Mouse (Mus musculus) intestine, embryonic 15.5 days (tissue): ENCODE measurements at regions not wholly inside any gene's neighbourhood (a gene's known extent, or its start where the extent isn't known, plus 50 kb on each side); places are given as distances from the start of the nearest gene placed in this dataset.

ENCODE experiments used
- ATAC-seq: fragments of 200-750 bp; cut with Nextera tagmentation; 2 replicates; pipeline ENCODE4 v1.8.0; 2017; ENCODE audit warnings: moderate TSS enrichment, moderate library complexity
- H3K27ac ChIP-seq: fragments of 300-500 bp; sonication (generic); 2 replicates; pipeline ENCODE4 v1.5.1; 2015; ENCODE audit warnings: mild to moderate bottlenecking, inconsistent platforms
- H3K27me3 ChIP-seq: fragments of 300-500 bp; sonication (generic); replicated peaks from 2 replicates; pipeline ENCODE4 v1.6.1; 2015; ENCODE audit warnings: inconsistent platforms
- H3K36me3 ChIP-seq: fragments of 300-500 bp; sonication (generic); 2 replicates; pipeline ENCODE4 v1.6.1; 2015; ENCODE audit warnings: inconsistent platforms
- H3K4me1 ChIP-seq: fragments of 300-500 bp; sonication (generic); replicated peaks from 2 replicates; pipeline ENCODE4 v1.6.1; 2015; ENCODE audit warnings: inconsistent platforms
- H3K4me2 ChIP-seq: fragments of 300-500 bp; sonication (generic); replicated peaks from 2 replicates; pipeline ENCODE4 v1.6.1; 2015; ENCODE audit warnings: mild to moderate bottlenecking, inconsistent platforms
- H3K4me3 ChIP-seq: fragments of 300-500 bp; sonication (generic); replicated peaks from 2 replicates; pipeline ENCODE4 v1.5.1; 2015; ENCODE audit warnings: inconsistent platforms
- H3K9ac ChIP-seq: fragments of 300-500 bp; sonication (generic); 2 replicates; pipeline ENCODE4 v1.6.1; 2015; ENCODE audit warnings: inconsistent platforms
- H3K9me3 ChIP-seq: fragments of 300-500 bp; sonication (generic); 2 replicates; pipeline ENCODE4 v1.6.1; 2016; ENCODE audit warnings: inconsistent platforms
- WGBS: fragments of 180-500 bp; shearing (Covaris S2); methylation state at CpG from one replicate; pipeline ENCODE4 v1.1.7; 2015; 5-methylcytosine and 5-hydroxymethylcytosine counted together

- Histone ChIP-seq H3K4me3 (no peak overlapping the region), H3K4me1 (peaks cover 6% of the 10 kb centered on the region), H3K36me3 (no peaks in the 10 kb centered on the region), H3K9me3 (no peaks in the 10 kb centered on the region), H3K9ac (no peak overlapping the region), H3K27ac (no peak overlapping the region), H3K27me3 (no peaks in the 10 kb centered on the region), H3K4me2 (no peak overlapping the region)
- no peak for ATAC-seq
- 66% methylated on average over 5 of the region's 5 CpGs for WGBS
These were observed 86.2 kb upstream of the Gpc1 start for GRCm38 (mm10) chr1:92745284-92745683.

GRCm38 (mm10) chr1:92744528-92745241 is 86.8 kb upstream of the Gpc1 start:
- Histone ChIP-seq H3K27me3 (no peaks in the 10 kb centered on the region), H3K4me1 (peaks cover 6% of the 10 kb centered on the region), H3K9me3 (no peaks in the 10 kb centered on the region), H3K36me3 (no peaks in the 10 kb centered on the region), H3K27ac (no peak overlapping the region), H3K4me3 (no peak overlapping the region), H3K4me2 (no peak overlapping the region), H3K9ac (no peak overlapping the region)
- 49% methylated on average over 9 of the region's 9 CpGs for WGBS
- ATAC-seq: 0 out of 2 replicates have a peak, but pooled peaks have one; percentile 28

- H3K9ac ChIP-seq: no peak overlapping the region
- no peaks in the 10 kb centered on the region for H3K9me3 ChIP-seq
- H3K27me3 ChIP-seq: no peaks in the 10 kb centered on the region
- no peak overlapping the region for H3K27ac ChIP-seq
- 41% methylated on average over 4 of the region's 4 CpGs for WGBS
- peak; percentile 20; the same call in 1 of the 2 replicates for ATAC-seq
- peaks cover 6% of the 10 kb centered on the region for H3K4me1 ChIP-seq
- no peak overlapping the region for H3K4me2 ChIP-seq
- no peak overlapping the region for H3K4me3 ChIP-seq
- no peaks in the 10 kb centered on the region for H3K36me3 ChIP-seq
These were observed 88.4 kb upstream of the Gpc1 start for GRCm38 (mm10) chr1:92742881-92743621.

GRCm38 (mm10) chr1:92742300-92742699 is 89.1 kb upstream of the Gpc1 start:
- Histone ChIP-seq H3K4me3 (no peak overlapping the region), H3K36me3 (no peaks in the 10 kb centered on the region), H3K4me2 (no peak overlapping the region), H3K9ac (no peak overlapping the region), H3K4me1 (peaks cover 6% of the 10 kb centered on the region), H3K27me3 (no peaks in the 10 kb centered on the region), H3K27ac (no peak overlapping the region), H3K9me3 (no peaks in the 10 kb centered on the region)
- no peak for ATAC-seq
- WGBS: 81% methylated on average over 6 of the region's 6 CpGs

- no peak for ATAC-seq
- Histone ChIP-seq H3K9me3 (no peaks in the 10 kb centered on the region), H3K4me2 (no peak overlapping the region), H3K27me3 (no peaks in the 10 kb centered on the region), H3K9ac (no peak overlapping the region), H3K4me3 (no peak overlapping the region), H3K36me3 (no peaks in the 10 kb centered on the region), H3K4me1 (peaks cover 6% of the 10 kb centered on the region), H3K27ac (no peak overlapping the region)
- WGBS: 48% methylated on average over 5 of the region's 5 CpGs
These were observed 90.4 kb upstream of the Gpc1 start for GRCm38 (mm10) chr1:92741047-92741446.

- no peaks in the 10 kb centered on the region for H3K9me3 ChIP-seq
- no peaks in the 10 kb centered on the region for H3K36me3 ChIP-seq
- H3K4me1 ChIP-seq: no peaks in the 10 kb centered on the region
- WGBS: 38% methylated on average over 11 of the region's 11 CpGs
- no peak overlapping the region for H3K27ac ChIP-seq
- no peak overlapping the region for H3K9ac ChIP-seq
- no peak overlapping the region for H3K4me2 ChIP-seq
- H3K27me3 ChIP-seq: no peaks in the 10 kb centered on the region
- ATAC-seq: no peak
- H3K4me3 ChIP-seq: no peak overlapping the region
These were observed 89.1 kb upstream of the Otos start for GRCm38 (mm10) chr1:92737600-92738197.

GRCm38 (mm10) chr1:92736411-92736810 is 87.8 kb upstream of the Otos start:
- Histone ChIP-seq H3K27me3 (no peaks in the 10 kb centered on the region), H3K36me3 (no peaks in the 10 kb centered on the region)
- 56% methylated on average over 7 of the region's 7 CpGs for WGBS

GRCm38 (mm10) chr1:92733732-92734131 is 85.1 kb upstream of the Otos start:
- 66% methylated on average over 8 of the region's 8 CpGs for WGBS
- no peaks in the 10 kb centered on the region for H3K4me1 ChIP-seq
- no peak overlapping the region for H3K9ac ChIP-seq
- H3K27me3 ChIP-seq: no peaks in the 10 kb centered on the region
- H3K9me3 ChIP-seq: no peaks in the 10 kb centered on the region
- no peaks in the 10 kb centered on the region for H3K36me3 ChIP-seq
- no peak overlapping the region for H3K27ac ChIP-seq
- no peak overlapping the region for H3K4me2 ChIP-seq
- H3K4me3 ChIP-seq: no peak overlapping the region
- ATAC-seq: no peak

More at GRCm38 (mm10) chr1:92736411-92736810, 87.8 kb upstream of the Otos start:
- H3K4me1 ChIP-seq: no peaks in the 10 kb centered on the region
- no peak overlapping the region for H3K9ac ChIP-seq
- H3K4me2 ChIP-seq: no peak overlapping the region
- no peak overlapping the region for H3K4me3 ChIP-seq
- ATAC-seq: no peak
- no peak overlapping the region for H3K27ac ChIP-seq
- H3K9me3 ChIP-seq: no peaks in the 10 kb centered on the region

GRCm38 (mm10) chr1:92731353-92732282 is 83.0 kb upstream of the Otos start:
- Histone ChIP-seq H3K27ac (no peak overlapping the region), H3K27me3 (no peaks in the 10 kb centered on the region), H3K36me3 (no peaks in the 10 kb centered on the region), H3K4me3 (no peak overlapping the region), H3K4me2 (no peak overlapping the region), H3K4me1 (no peaks in the 10 kb centered on the region), H3K9me3 (no peaks in the 10 kb centered on the region), H3K9ac (no peak overlapping the region)
- ATAC-seq: no peak
- WGBS: 79% methylated on average over 11 of the region's 11 CpGs

- Histone ChIP-seq H3K27ac (no peak overlapping the region), H3K4me1 (no peaks in the 10 kb centered on the region), H3K4me2 (no peak overlapping the region), H3K9ac (no peak overlapping the region), H3K36me3 (no peaks in the 10 kb centered on the region), H3K9me3 (no peaks in the 10 kb centered on the region), H3K4me3 (no peak overlapping the region), H3K27me3 (no peaks in the 10 kb centered on the region)
- ATAC-seq: no peak
- 76% methylated on average over 6 of the region's 6 CpGs for WGBS
These were observed 81.9 kb upstream of the Otos start for GRCm38 (mm10) chr1:92730576-92730975.

- no peaks in the 10 kb centered on the region for H3K9me3 ChIP-seq
- no peaks in the 10 kb centered on the region for H3K27me3 ChIP-seq
- WGBS: 68% methylated on average over 4 of the region's 4 CpGs
- H3K9ac ChIP-seq: no peak overlapping the region
- H3K4me3 ChIP-seq: no peak overlapping the region
- H3K27ac ChIP-seq: no peak overlapping the region
- ATAC-seq: no peak
- no peaks in the 10 kb centered on the region for H3K4me1 ChIP-seq
- no peak overlapping the region for H3K4me2 ChIP-seq
- H3K36me3 ChIP-seq: no peaks in the 10 kb centered on the region
These were observed 79.3 kb upstream of the Otos start for GRCm38 (mm10) chr1:92727961-92728360.

GRCm38 (mm10) chr1:92727371-92727770 is 78.7 kb upstream of the Otos start:
- Histone ChIP-seq H3K4me2 (no peak overlapping the region), H3K9me3 (no peaks in the 10 kb centered on the region), H3K27ac (no peak overlapping the region), H3K9ac (no peak overlapping the region), H3K27me3 (no peaks in the 10 kb centered on the region), H3K4me1 (no peaks in the 10 kb centered on the region), H3K4me3 (no peak overlapping the region), H3K36me3 (no peaks in the 10 kb centered on the region)
- no peak for ATAC-seq
- 61% methylated on average over 6 of the region's 6 CpGs for WGBS
